Mouse (Mus musculus): Measurements from ENCODE around the gene Nubpl. TPM values are rescaled to one million over a fixed set of nuclear protein-coding genes. Genes with fewer than 3 reads are reported as not detected.

Nubpl gene
- total RNA-seq (2014; fragmentation: Nextera tagmentation) (5.3 and 6.4 TPM in 2 replicates), total RNA-seq (2017) (4.6 and 7.4 TPM in 2 replicates)

DNA sequence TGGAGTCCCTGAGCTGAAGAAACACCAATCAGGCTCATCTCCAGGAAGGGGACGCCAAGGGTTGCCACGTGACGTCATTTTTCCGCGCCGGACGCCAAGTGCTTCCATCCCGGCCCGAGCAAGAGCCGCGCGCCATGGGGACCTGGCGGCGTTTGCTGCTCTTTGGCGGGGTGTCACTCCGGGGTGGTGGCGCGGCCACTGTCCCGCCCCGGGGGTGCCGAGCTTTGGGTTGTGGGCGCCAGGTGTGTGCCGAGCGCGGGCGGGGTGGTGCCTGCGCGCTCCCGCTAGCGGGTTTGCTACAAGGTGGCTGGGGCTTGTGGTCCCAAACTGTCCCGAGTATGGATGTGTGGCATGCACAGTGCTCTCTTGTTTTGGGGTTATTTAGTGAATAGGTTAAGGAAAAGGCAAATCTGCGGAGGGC, at the start of gene Nubpl:
Gene Nubpl, plus strand, starts transcription at position 88 of the 421 bp plus-strand sequence.
- peak; percentile 100 for ATAC-seq (replicated peaks; ENCODE audit: poor library complexity, severe bottlenecking)

DNA sequence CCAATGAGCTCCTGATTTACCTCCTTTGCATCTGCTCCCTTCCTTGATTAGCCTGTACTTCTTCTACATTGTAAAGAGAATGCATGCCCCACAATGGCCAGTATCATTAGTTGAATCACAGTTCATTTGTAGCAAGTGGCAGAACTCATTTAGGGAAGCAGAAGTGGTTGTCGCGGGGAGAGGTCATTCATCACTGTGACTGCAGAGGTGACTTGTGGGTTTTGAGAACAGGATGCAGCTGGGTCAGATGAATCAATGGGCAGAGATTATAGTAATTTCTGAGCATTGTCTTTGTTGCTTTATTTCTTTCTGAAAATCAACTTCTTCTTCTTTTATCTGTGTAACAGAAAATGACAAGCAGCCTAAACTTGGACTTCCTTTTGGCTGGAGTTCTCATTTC, 48.2 kb upstream of the Nubpl start:
- peak; percentile 97 for ATAC-seq (replicated peaks; ENCODE audit: poor library complexity, severe bottlenecking)

DNA sequence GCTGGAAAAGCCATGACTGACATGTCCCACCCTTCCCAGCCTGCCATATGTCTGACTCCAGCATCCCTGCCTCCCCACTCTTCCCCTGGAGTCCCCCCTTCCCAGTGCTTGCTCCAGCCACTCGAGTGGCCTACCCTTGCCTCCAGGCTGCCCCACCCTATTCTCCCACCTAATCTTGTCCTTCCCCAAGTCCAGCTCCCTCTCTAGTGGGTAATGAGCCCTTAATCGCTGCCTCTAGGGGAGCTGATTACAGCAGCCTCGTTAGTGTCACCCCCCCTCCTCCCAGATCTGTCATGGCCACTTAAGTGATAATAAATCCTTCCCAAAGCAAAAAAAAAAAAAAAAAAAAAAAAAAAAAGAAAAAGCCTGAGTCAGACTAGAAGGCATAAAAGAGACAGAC, 18.2 kb upstream of the Nubpl start:
- peak; percentile 22; the same call in 1 of the 2 replicates for ATAC-seq (replicated peaks; ENCODE audit: poor library complexity, severe bottlenecking)

DNA sequence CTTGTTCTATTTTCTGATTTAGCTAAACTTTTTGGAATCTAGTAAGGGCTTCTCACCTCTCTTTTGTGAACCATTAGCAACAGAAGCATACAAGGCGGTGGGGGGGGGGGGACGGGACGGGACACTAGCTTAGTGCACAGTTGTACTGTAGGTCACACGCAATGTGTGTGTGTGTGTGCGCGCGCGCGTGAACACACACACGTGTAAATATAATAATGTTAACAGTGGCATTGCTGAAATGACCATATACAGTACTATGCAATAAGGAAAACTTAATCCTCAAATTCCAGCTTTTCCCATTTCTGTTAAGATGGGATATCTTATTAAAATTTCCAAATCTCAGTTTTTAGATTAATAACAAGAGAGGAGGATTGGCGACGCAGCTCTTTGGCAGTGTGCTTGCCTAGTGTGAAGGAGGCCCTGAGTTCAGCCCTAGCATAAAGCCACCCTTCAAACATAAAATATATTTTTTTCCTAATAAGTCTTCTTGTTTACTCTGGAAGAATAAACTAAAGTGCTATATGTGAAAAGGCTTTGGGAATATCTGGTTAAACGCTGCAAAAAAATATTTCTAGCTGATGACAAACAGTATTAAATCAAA, 388 bp upstream of the Nubpl start:
- peak; percentile 16; the same call in 1 of the 2 replicates for ATAC-seq (replicated peaks; ENCODE audit: poor library complexity, severe bottlenecking)

DNA sequence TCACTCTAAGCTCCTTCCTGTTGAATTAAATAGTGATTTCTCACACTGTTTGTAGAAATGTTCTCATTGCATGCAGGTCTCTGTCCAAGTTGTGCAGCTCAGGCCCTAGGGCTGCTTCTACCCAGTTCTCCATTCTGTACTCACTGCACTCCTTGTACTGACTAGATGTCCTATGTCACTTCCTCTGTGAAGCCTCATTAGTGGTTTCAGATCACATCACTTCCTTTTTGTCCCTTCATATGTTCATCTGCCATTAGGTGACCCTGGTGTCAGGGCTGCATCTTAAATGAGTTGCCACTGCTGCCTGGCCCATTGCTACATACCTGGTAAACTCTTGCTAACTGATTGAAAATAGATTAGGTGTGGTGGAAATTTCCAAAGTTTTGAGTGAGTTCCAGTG, 22.7 kb downstream of the Nubpl start:
- peak; percentile 89 for ATAC-seq (replicated peaks; ENCODE audit: poor library complexity, severe bottlenecking)

DNA sequence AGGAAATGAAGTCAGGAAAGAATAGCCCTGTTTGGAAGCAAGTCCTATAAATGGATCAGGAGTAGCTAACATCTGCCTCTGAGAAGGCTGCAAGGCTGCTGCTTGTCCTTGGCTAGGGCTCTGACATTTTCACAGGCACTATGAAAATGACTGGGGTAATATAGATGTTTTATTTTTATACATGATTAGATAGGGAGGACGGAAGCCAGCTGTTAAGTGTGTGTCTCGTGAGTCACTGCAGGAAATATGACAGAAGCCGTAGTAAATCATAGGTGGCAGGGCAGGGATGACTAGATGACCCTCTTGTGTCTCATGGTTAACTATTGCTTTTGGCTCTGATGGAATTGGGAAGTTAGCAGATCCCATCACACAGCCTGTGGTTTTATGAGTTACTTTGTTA, 28.9 kb downstream of the Nubpl start:
- no peak for ATAC-seq (replicated peaks; ENCODE audit: poor library complexity, severe bottlenecking)

DNA sequence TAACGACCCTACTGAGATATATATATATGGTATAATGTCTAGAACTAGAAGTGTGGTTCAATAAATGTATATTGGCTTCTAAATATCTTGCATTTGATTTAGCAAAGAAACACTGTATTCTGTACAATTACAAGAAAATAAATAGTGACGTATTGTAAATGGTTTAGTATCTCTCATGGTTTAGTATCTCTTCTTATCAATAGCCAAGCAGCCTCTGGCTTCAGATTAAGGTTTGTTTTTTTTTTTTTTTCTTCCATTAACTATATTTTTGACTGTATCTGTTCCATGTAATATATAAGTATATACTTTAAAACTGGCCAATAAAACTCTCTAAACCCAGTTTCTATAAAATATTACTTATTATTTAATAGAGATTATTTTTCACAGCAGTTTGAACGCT, 31.5 kb downstream of the Nubpl start:
- no peak for ATAC-seq (replicated peaks; ENCODE audit: poor library complexity, severe bottlenecking)

DNA sequence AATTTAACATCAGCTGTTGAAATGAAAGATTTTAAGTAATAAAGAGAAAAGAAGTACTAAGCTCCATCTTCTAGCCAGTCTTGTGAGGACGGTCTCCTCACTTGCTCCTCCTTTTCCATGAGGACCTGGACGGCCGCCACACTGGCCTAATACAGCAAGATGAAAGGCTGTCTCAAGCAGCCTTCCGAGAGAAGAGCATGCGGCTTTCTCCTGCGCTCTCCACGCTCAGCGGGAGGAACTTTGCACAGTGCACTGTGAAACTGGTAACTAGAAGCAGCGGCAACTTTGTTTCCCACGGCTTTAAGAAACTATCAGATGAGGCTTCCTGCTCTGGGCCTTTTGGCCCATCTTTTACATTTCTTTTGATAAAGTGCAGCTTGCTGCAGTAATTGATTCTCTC, 34.7 kb downstream of the Nubpl start:
- no peak for ATAC-seq (replicated peaks; ENCODE audit: poor library complexity, severe bottlenecking)

DNA sequence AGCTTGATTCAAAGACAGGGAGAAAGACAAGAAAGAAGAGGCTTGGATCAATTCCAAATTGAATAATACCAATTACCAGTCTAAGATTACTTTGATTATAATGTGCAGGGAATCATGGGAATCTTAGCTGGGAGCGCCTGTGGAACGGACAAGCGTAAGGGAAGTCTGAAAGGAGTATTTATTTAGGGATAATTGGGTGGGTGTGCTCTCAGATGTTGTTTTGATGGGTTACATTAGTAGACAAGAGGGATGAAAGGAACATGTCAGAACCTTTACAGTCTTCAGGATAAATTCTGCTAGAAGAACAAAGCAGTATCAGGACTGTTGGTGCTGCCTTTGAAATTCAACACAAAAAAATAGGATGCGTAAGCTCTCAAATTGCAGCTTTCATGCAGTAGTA, 40.8 kb downstream of the Nubpl start:
- no peak for ATAC-seq (replicated peaks; ENCODE audit: poor library complexity, severe bottlenecking)

DNA sequence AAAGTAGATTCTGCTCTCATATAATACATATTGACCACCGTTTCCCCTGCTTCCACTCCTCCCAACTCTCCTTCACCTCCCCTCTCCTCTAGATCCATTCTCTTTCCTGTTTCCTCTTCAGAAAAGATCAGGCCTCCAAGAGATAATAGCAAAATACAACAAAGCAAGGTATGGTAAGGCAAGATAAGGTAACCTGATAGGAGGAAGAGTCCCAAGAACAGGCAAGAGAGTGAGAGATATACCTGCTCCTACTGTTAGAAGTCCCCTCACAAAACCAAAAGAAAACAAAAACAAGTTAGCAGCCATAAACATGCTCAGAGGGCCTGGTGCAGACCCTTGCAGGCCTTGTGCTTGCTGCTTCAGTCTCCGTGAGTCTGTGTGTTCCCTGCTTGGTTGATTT, 49.1 kb downstream of the Nubpl start:
- no peak for ATAC-seq (replicated peaks; ENCODE audit: poor library complexity, severe bottlenecking)

DNA sequence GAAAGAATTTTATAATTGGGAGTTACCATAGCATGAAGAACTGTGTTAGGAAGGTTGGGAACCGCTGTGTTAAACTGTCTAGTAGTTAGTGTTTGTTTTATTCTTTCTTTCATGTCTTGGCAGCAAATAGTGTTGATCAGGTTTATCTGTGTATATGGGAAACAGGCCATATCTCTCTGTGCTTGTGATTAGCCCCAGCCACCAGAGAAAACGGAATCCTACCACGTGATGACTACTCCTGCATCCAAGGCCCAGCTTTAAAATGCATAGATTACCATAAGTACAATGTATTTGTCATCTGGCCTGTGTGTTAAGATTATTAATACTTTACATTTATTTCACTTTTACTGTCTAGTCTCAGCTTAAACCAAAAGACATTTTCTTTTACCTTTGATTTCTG, 51.9 kb downstream of the Nubpl start:
- no peak for ATAC-seq (replicated peaks; ENCODE audit: poor library complexity, severe bottlenecking)

DNA sequence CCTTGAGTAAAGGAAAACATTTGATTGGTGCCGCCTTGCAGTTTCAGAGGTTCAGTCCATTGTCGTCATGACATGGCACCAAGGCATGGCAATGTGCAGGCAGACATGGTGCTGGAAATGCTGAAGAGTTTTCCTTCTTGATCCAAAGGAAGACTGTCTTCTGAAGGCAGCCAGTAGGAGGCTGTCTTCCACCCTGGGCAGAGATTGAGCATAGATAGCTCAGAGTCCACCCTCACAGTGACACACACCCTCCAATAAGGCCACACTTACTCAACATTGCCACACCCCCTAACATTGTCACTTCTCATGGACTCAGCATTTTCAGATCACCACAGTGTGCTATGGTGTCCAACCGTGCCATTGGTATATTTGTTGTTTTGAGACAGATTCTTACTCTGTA, 54.5 kb downstream of the Nubpl start:
- ATAC-seq (replicated peaks; ENCODE audit: poor library complexity, severe bottlenecking) = no peak

DNA sequence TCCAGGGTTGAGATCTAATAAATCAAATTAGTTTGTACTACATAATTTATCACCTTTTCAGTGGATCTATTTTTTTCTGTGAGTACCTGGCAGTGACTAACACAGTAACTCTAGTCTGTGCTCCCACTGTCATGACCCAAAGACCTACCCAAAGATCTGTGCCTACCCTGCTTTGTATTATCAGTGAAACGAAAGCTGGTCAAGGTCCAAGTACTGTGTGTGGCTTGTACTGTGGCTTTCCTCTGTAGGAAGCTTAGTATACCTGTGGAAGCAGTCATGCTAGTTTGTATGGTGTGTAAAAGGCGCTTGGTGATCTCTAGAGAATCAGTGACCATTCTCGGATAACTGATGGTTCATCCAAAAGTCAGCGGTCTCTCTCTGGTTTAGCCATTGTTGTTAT, 57.4 kb downstream of the Nubpl start:
- ATAC-seq (replicated peaks; ENCODE audit: poor library complexity, severe bottlenecking) = no peak

DNA sequence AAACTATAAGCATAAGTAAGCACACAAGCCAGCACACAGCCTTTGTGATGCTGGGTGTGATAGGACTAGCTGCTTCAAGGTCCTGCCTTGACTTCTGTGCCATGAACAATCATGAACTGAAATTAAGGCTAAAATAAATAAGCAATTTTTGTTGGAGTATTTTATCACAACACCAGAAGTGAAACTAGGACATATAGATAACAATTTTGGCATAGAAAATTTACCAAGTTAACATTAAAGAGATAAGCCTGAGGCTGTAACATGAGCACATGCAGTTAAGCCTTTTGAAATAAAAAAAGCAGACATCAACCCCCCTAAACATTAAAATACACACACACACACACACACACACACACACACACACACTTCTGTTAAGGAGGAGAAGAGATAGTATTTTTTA, 66.9 kb downstream of the Nubpl start:
- ATAC-seq (replicated peaks; ENCODE audit: poor library complexity, severe bottlenecking) = no peak

DNA sequence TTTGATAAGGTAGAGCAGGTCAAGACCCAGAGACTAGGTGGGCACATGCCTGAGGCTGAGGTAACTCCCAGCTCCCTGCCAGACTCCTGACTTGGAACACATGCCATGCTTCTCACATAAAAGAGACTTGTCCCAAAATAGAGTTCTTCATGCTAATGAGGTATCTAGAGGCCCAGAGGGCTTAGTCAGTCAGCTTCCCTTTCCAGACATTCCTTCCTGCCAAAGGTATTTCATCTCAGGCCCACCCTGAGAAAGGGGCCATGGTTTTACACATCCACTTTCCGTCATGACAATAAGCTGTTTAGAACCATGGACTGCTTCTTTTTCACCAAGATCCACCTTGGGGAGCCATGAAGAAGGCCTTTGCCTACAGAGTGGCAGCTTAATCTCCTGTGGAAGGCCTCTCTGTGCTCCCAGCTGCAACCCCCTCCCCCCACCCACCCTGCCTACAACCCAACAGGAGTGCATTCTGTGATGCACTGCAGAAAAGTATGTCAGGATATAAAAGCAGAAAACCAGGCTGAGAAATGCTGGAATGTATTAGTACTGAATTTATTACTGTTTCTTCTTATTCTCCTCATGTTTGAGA, 88.8 kb downstream of the Nubpl start:
- ATAC-seq (replicated peaks; ENCODE audit: poor library complexity, severe bottlenecking) = no peak

DNA sequence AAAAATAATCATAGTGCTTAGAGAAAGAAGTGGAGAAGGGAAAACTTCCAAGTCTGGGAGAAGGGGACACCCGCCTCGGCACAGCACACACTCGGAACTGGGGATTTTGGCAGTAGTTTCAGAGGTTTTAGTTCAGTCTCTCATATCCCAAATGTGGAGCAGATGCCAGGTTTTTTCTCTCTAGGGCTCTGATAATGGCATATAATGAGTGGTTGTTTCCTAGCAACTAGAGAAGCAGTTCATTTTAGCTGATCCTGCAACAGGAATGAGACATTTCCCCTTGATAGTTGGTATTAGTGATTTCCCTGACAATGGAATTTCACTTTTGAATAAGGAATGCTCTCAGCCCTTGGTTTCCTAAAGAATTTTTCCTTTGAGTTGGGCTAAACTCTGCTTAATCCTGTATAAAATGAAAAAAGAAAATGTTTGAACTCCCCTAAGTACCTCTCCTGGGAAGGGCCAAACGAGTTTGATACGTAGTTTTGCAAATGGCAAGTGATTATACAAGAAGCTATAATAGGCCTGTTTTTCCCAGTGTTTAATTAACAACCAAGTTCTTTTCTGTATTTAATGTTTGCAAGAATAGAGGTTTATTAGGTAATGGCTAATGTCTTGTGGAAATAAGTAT, 89.5 kb downstream of the Nubpl start:
- no peak for ATAC-seq (replicated peaks; ENCODE audit: poor library complexity, severe bottlenecking)

DNA sequence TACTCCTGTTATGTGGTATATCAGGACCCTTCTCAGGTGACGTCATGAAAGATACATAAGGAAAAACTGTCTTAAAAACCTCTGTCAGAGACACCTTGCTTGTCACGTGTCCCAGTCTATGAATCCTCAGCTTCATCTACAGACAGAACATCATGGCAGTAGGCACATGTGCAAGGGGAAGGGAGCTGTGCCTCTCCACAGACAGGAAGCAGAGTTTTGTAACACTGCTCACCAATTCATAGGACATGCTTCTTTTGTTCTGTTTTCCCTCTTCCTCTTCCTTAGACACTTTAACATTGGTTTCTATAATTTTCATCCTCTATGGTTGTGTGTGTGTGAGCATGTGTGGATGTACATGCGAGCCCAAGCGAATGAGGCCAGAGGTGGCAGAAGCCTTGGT, 100.9 kb downstream of the Nubpl start:
- ATAC-seq (replicated peaks; ENCODE audit: poor library complexity, severe bottlenecking) = peak; percentile 61

DNA sequence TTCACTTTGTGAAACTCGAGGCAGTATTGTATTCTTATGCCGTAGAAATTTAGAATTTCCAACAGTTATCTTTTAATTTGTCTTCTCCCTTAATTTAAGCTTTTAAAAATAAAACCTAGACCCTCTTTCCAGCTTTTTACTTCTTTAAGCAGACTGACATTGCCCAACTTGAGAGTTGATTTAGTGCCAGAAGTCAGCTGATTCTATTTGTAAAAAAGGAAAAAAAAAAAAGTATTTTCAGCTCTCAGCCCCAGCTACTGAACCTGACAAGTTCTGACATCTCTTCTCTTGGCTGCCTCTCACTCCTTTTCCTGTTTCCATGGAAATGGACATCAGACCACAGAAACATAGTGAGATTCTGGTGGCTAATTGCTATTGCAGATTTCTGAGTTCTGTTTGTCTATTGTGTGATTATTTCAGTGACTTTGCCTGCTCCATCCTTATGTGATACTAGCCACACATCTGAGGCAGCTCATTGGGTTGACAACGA, 111.6 kb downstream of the Nubpl start:
- no peak for ATAC-seq (replicated peaks; ENCODE audit: poor library complexity, severe bottlenecking)

DNA sequence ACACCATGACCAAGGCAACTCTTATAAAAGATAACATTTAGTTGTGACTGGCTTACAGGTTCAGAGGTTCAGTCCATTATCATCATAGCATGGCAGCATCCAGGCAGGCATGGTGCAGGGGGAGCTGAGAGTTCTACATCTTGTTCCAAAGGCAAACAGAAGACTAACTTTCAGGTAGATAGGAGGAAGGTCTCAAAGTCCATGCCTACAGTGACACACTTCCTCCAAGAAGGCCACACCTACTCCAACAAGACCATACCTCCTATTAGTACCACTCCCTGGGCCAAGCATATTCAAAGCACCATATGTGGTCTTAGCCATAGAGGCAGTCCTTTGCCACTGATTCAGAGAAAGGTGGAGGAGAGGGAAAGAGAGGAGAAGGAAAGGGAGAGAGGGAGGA, 113.6 kb downstream of the Nubpl start:
- no peak for ATAC-seq (replicated peaks; ENCODE audit: poor library complexity, severe bottlenecking)

DNA sequence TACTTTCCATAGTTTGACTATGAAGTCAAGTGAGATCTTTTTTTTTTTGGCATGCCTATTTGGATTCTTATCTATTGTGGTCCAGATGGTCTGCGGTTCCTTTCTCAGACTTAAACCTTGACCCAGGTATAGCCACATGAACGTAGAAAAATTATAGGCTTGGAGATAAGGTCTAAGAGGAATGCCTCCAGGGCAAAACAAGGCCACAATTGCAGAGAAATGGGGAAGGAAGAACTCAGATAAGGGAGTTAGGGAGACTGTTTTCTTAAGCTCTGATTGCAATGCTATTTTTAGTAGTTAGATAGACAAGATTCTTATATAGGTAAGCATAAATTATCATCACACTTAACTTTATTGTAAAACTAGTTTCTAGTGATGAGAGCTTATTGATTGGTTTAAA, 117.3 kb downstream of the Nubpl start:
- ATAC-seq (replicated peaks; ENCODE audit: poor library complexity, severe bottlenecking) = no peak

DNA sequence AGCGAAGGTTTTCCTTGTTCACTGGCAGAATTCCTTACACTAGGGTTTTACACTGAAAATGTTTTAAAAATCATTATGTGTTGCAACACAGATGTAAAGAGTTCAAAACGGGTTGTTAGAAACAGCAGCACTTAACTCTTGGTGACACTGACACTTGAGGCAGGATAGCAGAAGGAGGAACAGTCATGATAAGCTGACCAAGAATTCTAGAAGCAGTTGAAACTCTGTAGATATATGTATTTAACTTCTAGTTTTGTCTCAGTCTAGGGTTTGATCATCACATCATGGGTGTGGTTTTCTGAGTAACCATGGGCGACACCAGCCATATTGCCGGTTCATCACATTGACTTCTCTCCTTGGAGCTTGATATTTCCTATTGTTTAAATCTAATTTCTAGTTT, 127.4 kb downstream of the Nubpl start:
- ATAC-seq (replicated peaks; ENCODE audit: poor library complexity, severe bottlenecking) = no peak

DNA sequence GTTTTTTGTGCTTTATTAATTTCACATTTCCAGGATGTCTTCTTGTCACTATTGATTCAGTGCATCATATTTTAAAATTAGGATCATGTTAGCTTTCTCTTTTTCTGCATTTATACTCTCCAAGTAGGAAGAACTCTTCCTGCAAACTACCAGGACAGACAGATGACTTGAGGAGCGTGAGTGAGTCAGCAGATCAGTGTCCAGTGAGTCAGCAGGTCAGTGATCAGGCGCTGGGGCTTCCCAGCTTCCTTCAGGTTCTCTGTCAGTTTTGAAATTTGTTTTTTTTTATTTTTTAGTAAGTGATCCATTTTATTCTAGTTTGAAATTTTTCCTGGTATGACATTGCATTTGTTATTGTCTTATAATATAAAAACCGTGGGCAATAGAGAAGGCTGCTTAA, 131.2 kb downstream of the Nubpl start:
- ATAC-seq (replicated peaks; ENCODE audit: poor library complexity, severe bottlenecking) = no peak
